Mouse (Mus musculus) intestine, postnatal 0 days (tissue): ENCODE results near the gene Gm5155. TPM values are rescaled to one million over a fixed set of nuclear protein-coding genes. Genes with fewer than 3 reads are reported as not detected.
"Not testable (repeated sequence)": the region's sequence is repeated elsewhere in the genome, so short reads cannot be mapped to it uniquely, and the experiment has no call there.

ENCODE experiments used
- ATAC-seq: fragments of 200-750 bp; cut with Nextera tagmentation; 2 replicates; pipeline ENCODE4 v1.8.0; 2017; ENCODE audit warnings: mild to moderate bottlenecking, moderate TSS enrichment, moderate library complexity
- H3K27ac ChIP-seq: fragments of 300-500 bp; sonication (generic); 2 replicates; pipeline ENCODE4 v1.5.1; 2014; ENCODE audit warnings: mild to moderate bottlenecking, low read depth, low read length, moderate library complexity
- H3K27me3 ChIP-seq: fragments of 300-500 bp; sonication (generic); replicated peaks from 2 replicates; pipeline ENCODE4 v1.6.1; 2014; ENCODE audit warnings: low read length, mixed read lengths; ENCODE audit not compliant: control insufficient read depth, insufficient read depth
- H3K36me3 ChIP-seq: fragments of 300-500 bp; sonication (generic); 2 replicates; pipeline ENCODE4 v1.6.1; 2014; ENCODE audit warnings: mild to moderate bottlenecking, moderate library complexity; ENCODE audit not compliant: control insufficient read depth, insufficient read depth
- H3K4me1 ChIP-seq: fragments of 300-500 bp; sonication (generic); replicated peaks from 2 replicates; pipeline ENCODE4 v1.6.1; 2014; ENCODE audit warnings: antibody characterized with exemption, low read length, mixed read lengths; ENCODE audit not compliant: control insufficient read depth, insufficient read depth
- H3K4me2 ChIP-seq: fragments of 300-500 bp; sonication (generic); replicated peaks from 2 replicates; pipeline ENCODE4 v1.6.1; 2014; ENCODE audit warnings: low read depth, mild to moderate bottlenecking, moderate library complexity
- H3K4me3 ChIP-seq: fragments of 300-500 bp; sonication (generic); 2 replicates; pipeline ENCODE4 v1.5.1; 2014; ENCODE audit warnings: low read depth, low read length
- H3K9ac ChIP-seq: fragments of 300-500 bp; sonication (generic); 2 replicates; pipeline ENCODE4 v1.6.1; 2014; ENCODE audit warnings: mild to moderate bottlenecking, low read depth, low read length
- H3K9me3 ChIP-seq: fragments of 300-500 bp; sonication (generic); 2 replicates; pipeline ENCODE4 v1.6.1; 2016; ENCODE audit warnings: mixed run types; ENCODE audit not compliant: control insufficient read depth
- CTCF ChIP-seq: sonication (generic); IDR thresholded peaks from 2 replicates; pipeline ENCODE4 v1.5.1; 2016; ENCODE audit warnings: low read depth, mild to moderate bottlenecking, control low read depth, antibody characterized with exemption, moderate library complexity
- WGBS: fragments of 180-500 bp; shearing (Covaris S2); extraction: QIAGEN DNeasy Blood & Tissue Kit; methylation state at CpG from one replicate; pipeline ENCODE4 v1.1.7; 2014; 5-methylcytosine and 5-hydroxymethylcytosine counted together
- polyA plus RNA-seq: library from polyadenylated mRNA; unstranded; fragments of >200 nt; fragmentation: Nextera tagmentation; extraction: Ambion mirVana; gene quantifications from 2 replicates; pipeline ENCODE4 v1.2.1, GENCODE M21; 2015

Gm5155 gene
- not detected in 2 replicates for polyA plus RNA-seq

GRCm38 (mm10) chr7:17871467-17871866, at the start of gene Gm5155:
TSS of gene Gm5155 (plus strand) at chr7:17871767.
- H3K9ac ChIP-seq = no peak within 1 kb of the TSS
- WGBS = 71% methylated on average over 1 of the region's 1 CpGs
- H3K4me2 ChIP-seq = no peak within 1 kb of the TSS
- no peaks in the 10 kb centered on the region for H3K4me1 ChIP-seq
- no peak within 1 kb of the TSS for H3K27ac ChIP-seq
- H3K27me3 ChIP-seq = no peaks in the 10 kb centered on the region
- ATAC-seq = no peak
- no peak for TF ChIP-seq CTCF
- no peaks in the 10 kb centered on the region for H3K9me3 ChIP-seq
- no peaks in the 10 kb centered on the region for H3K36me3 ChIP-seq
- H3K4me3 ChIP-seq = no peak within 1 kb of the TSS

- Histone ChIP-seq H3K9me3 (no peaks in the 10 kb centered on the region), H3K27me3 (no peaks in the 10 kb centered on the region), H3K4me1 (no peaks in the 10 kb centered on the region), H3K4me3 (no peak overlapping the region), H3K27ac (no peak overlapping the region), H3K36me3 (no peaks in the 10 kb centered on the region), H3K4me2 (no peak overlapping the region), H3K9ac (no peak overlapping the region)
- WGBS = 97% methylated on average over 1 of the region's 1 CpGs
- no peak for ATAC-seq
- TF ChIP-seq CTCF = no peak
Observed at GRCm38 (mm10) chr7:17870776-17871175, 791 bp upstream of the Gm5155 start.

- H3K27ac ChIP-seq, H3K9ac ChIP-seq, H3K9me3 ChIP-seq, ATAC-seq, H3K27me3 ChIP-seq, H3K36me3 ChIP-seq, H3K4me3 ChIP-seq, H3K4me1 ChIP-seq, H3K4me2 ChIP-seq: not testable (repeated sequence)
- WGBS = 63% methylated on average over 1 of the region's 1 CpGs
Observed at GRCm38 (mm10) chr7:17895341-17895740, 23.8 kb downstream of the Gm5155 start.

GRCm38 (mm10) chr7:17903146-17903915, 31.8 kb downstream of the Gm5155 start:
- Histone ChIP-seq H3K4me3 (no peak overlapping the region), H3K4me2 (no peak overlapping the region), H3K4me1 (no peaks in the 10 kb centered on the region), H3K9ac (no peak overlapping the region), H3K36me3 (no peaks in the 10 kb centered on the region), H3K9me3 (peaks cover 4% of the 10 kb centered on the region; the same call in 1 of the 2 replicates), H3K27ac (no peak overlapping the region), H3K27me3 (no peaks in the 10 kb centered on the region)
- no peak for TF ChIP-seq CTCF
- no peak for ATAC-seq
- 74% methylated on average over 6 of the region's 6 CpGs for WGBS

Other genes starting within 250 kb of the Gm5155 start
- gene Ceacam5, start 158.5 kb upstream of the Gm5155 start, polyA plus RNA-seq = not detected in 2 replicates
- gene Ceacam14, start 59.1 kb upstream of the Gm5155 start, polyA plus RNA-seq = not detected in 2 replicates
- not detected in 2 replicates for gene Ceacam11, start 100.4 kb downstream of the Gm5155 start, polyA plus RNA-seq
- gene Ceacam13, start 138.1 kb downstream of the Gm5155 start, polyA plus RNA-seq = 0.16 TPM in 1 of 2 replicates, not detected in the other
- gene Ceacam12, start 194.2 kb downstream of the Gm5155 start, polyA plus RNA-seq = 0.16 TPM in 1 of 2 replicates, not detected in the other